Mouse (Mus musculus): ENCODE measurements around the gene Hmbs. TPM values are rescaled to one million over a fixed set of nuclear protein-coding genes. Genes with fewer than 3 reads are reported as not detected.
"Not testable (repeated sequence)": the region's sequence is repeated elsewhere in the genome, so short reads cannot be mapped to it uniquely, and the experiment has no call there.

Gene Hmbs
- polyA plus RNA-seq, 1 experiment, result 80.3 TPM

DNA sequence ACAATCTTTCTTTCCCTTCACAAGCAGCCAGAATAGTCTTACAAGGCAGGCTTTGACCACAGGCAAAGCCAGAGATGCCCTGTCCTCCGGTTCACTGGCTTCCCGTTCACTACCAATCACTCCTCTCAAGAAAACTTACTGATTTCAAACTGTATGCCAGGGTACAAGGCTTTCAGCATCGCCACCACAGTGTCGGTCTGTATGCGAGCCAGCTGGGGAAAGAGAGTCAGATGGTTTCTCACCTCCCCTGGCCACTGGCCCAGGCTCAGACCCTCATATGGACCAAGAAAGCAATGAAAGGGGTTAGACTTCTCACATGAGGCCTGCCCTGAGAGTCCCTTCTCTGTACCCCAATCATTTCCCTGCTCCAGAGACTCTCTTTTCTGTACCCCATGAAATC lies 2.5 kb downstream of the Hmbs start:
- H3K9me3 ChIP-seq (replicated peaks; ENCODE audit: control insufficient read depth, insufficient read depth, low read length, poor library complexity, severe bottlenecking), result no peaks in the 10 kb centered on the region
- peaks cover 7% of the 10 kb centered on the region for H3K36me3 ChIP-seq (ENCODE audit: control insufficient read depth, insufficient read depth, low read length, poor library complexity, severe bottlenecking)
- no peaks in the 10 kb centered on the region for H3K27me3 ChIP-seq (ENCODE audit: control insufficient read depth, insufficient read depth, low read length, poor library complexity, severe bottlenecking)
- no peak overlapping the region for H3K9ac ChIP-seq (ENCODE audit: low read depth, poor library complexity, severe bottlenecking)
- H3K4me1 ChIP-seq (ENCODE audit: control insufficient read depth, insufficient read depth, low read length), result peaks cover 5% of the 10 kb centered on the region
- TF ChIP-seq POLR2A (IDR thresholded peaks at IDR 0.05; ENCODE audit: insufficient read depth, low read length) (no peak), CTCF (IDR thresholded peaks at IDR 0.05; ENCODE audit: low read depth, low read length) (no peak), EP300 (IDR thresholded peaks at IDR 0.05; ENCODE audit: insufficient read depth, low read depth, low read length) (no peak)
- no peak overlapping the region for H3K27ac ChIP-seq (ENCODE audit: insufficient read depth, low read length)
- no peak overlapping the region for H3K4me3 ChIP-seq (ENCODE audit: low read depth, low read length)

DNA sequence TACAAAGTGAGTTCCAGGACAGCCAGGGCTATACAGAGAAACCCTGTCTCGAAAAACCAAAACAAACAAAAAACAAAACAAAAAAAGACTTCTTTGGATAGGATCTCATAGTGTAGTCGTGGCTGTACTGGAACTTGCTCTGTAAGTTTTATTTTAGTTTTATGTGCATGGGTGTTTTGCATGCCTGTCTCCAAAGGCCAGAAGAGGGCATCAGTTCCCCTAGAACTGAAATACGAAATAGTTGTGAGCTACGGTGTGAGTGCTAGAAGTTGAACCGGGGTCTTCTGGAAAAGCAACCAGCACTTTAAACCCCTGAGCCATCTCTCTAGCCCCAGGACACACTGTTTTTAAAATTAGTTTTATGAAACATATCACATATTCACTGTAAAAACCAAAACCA lies 5.5 kb downstream of the Hmbs start:
- Histone ChIP-seq H3K27me3 (ENCODE audit: control insufficient read depth, insufficient read depth, low read length, poor library complexity, severe bottlenecking) (no peaks in the 10 kb centered on the region), H3K9ac (ENCODE audit: low read depth, poor library complexity, severe bottlenecking) (no peak overlapping the region), H3K4me1 (ENCODE audit: control insufficient read depth, insufficient read depth, low read length) (peaks cover 3% of the 10 kb centered on the region), H3K27ac (ENCODE audit: insufficient read depth, low read length) (no peak overlapping the region), H3K4me3 (ENCODE audit: low read depth, low read length) (no peak overlapping the region), H3K36me3 (ENCODE audit: control insufficient read depth, insufficient read depth, low read length, poor library complexity, severe bottlenecking) (peaks cover 18% of the 10 kb centered on the region), H3K9me3 (replicated peaks; ENCODE audit: control insufficient read depth, insufficient read depth, low read length, poor library complexity, severe bottlenecking) (no peaks in the 10 kb centered on the region)
- TF ChIP-seq EP300 (IDR thresholded peaks at IDR 0.05; ENCODE audit: insufficient read depth, low read depth, low read length), result no peak
- TF ChIP-seq CTCF (IDR thresholded peaks at IDR 0.05; ENCODE audit: low read depth, low read length), result no peak

DNA sequence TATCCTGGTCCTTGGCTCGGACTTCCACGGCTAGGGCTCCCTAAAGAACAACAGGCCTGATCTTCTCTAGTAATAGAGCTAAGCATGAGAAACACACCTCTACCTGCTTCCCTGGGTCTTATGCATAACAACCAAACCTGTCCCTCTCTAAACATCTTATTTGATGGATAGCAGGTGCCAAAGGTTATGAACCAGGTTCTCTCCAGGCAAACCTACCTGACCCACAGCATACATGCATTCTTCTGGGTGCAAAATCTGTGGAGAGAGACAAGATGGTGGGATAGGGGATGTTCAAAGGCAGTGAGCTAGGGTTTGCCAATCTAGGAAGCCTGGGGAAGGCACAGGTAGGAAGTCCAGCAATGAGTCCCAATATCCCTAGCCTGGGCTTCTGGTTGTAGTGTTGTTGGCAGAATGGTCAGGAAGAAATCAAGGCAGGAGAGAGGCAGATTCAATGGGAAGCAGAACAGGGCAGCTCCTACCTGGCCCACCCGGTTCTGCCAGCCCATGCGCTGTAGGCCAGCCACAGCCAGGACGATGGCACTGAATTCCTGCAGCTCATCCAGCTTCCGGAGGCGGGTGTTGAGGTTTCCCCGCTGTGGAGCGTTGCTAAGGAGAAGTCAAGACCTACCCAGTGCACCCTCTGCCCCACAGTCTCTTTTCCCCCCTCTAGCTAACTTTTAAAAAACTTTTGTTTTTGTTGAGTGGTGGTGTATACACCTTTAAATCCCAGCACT lies 6.4 kb downstream of the Hmbs start:
- Histone ChIP-seq H3K27ac (ENCODE audit: insufficient read depth, low read length) (0 out of 2 replicates have a peak overlapping the region, but pooled peaks have one; percentile 12), H3K9ac (ENCODE audit: low read depth, poor library complexity, severe bottlenecking) (peak overlapping the region; percentile 98)
- no peak for TF ChIP-seq EP300 (IDR thresholded peaks at IDR 0.05; ENCODE audit: insufficient read depth, low read depth, low read length)
- no peak for TF ChIP-seq POLR2A (IDR thresholded peaks at IDR 0.05; ENCODE audit: insufficient read depth, low read length)
- TF ChIP-seq CTCF (IDR thresholded peaks at IDR 0.05; ENCODE audit: low read depth, low read length), result no peak

DNA sequence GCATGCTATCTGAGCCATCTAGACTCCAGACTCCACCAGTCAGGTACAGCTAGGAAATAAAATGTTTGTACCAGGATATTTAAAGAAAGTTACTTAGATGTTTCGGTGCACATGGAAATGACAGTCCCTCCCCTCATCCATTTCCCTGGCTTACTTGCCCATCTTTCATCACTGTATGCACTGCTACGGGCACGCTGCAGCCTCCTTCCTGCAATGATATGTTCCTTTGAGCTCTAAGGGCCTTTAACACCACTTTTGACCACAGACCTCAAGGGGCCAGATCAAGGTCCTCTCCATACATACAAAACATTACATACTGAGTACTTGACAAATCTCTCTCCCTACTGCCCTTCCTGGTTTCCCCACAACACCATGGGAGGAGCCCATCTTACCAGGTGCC lies 7.1 kb downstream of the Hmbs start:
- Histone ChIP-seq H3K27ac (ENCODE audit: insufficient read depth, low read length) (0 out of 2 replicates have a peak overlapping the region, but pooled peaks have one; percentile 12), H3K4me3 (ENCODE audit: low read depth, low read length) (peak overlapping the region; percentile 55), H3K4me1 (ENCODE audit: control insufficient read depth, insufficient read depth, low read length) (peaks cover 5% of the 10 kb centered on the region), H3K27me3 (ENCODE audit: control insufficient read depth, insufficient read depth, low read length, poor library complexity, severe bottlenecking) (no peaks in the 10 kb centered on the region), H3K9me3 (replicated peaks; ENCODE audit: control insufficient read depth, insufficient read depth, low read length, poor library complexity, severe bottlenecking) (no peaks in the 10 kb centered on the region), H3K9ac (ENCODE audit: low read depth, poor library complexity, severe bottlenecking) (peak overlapping the region; percentile 98), H3K36me3 (ENCODE audit: control insufficient read depth, insufficient read depth, low read length, poor library complexity, severe bottlenecking) (peaks cover 20% of the 10 kb centered on the region)
- no peak for TF ChIP-seq POLR2A (IDR thresholded peaks at IDR 0.05; ENCODE audit: insufficient read depth, low read length)
- no peak for TF ChIP-seq CTCF (IDR thresholded peaks at IDR 0.05; ENCODE audit: low read depth, low read length)
- TF ChIP-seq EP300 (IDR thresholded peaks at IDR 0.05; ENCODE audit: insufficient read depth, low read depth, low read length), result no peak

More for the DNA sequence above, 6.4 kb downstream of the Hmbs start:
- H3K4me3 ChIP-seq (ENCODE audit: low read depth, low read length), result peak overlapping the region; percentile 55
- peaks cover 18% of the 10 kb centered on the region for H3K36me3 ChIP-seq (ENCODE audit: control insufficient read depth, insufficient read depth, low read length, poor library complexity, severe bottlenecking)
- H3K9me3 ChIP-seq (replicated peaks; ENCODE audit: control insufficient read depth, insufficient read depth, low read length, poor library complexity, severe bottlenecking), result no peaks in the 10 kb centered on the region
- peaks cover 5% of the 10 kb centered on the region for H3K4me1 ChIP-seq (ENCODE audit: control insufficient read depth, insufficient read depth, low read length)
- H3K27me3 ChIP-seq (ENCODE audit: control insufficient read depth, insufficient read depth, low read length, poor library complexity, severe bottlenecking), result no peaks in the 10 kb centered on the region

DNA sequence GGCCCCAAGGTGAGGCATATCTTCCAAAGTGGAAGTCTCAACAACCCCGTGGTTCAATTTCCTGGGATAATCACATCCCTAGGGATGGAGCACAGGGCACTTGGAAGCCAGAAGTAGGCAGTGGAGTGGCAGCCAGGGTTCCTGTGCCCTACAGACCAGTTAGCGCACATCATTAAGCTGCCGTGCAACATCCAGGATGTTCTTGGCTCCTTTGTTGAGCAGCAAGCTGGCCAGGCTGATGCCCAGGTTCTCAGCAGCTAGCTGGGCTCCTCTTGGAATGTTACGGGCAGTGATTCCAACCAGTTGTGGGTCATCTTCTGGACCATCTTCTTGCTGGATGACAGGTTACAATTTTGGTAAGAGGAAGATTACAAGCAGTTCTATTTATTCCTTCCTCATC lies 7.5 kb downstream of the Hmbs start:
- H3K36me3 ChIP-seq (ENCODE audit: control insufficient read depth, insufficient read depth, low read length, poor library complexity, severe bottlenecking), result peaks cover 21% of the 10 kb centered on the region
- H3K4me3 ChIP-seq (ENCODE audit: low read depth, low read length), result peak overlapping the region; percentile 55
- peak overlapping the region; percentile 98 for H3K9ac ChIP-seq (ENCODE audit: low read depth, poor library complexity, severe bottlenecking)
- H3K27ac ChIP-seq (ENCODE audit: insufficient read depth, low read length), result 0 out of 2 replicates have a peak overlapping the region, but pooled peaks have one; percentile 12
- not testable (repeated sequence) for H3K27me3 ChIP-seq (ENCODE audit: control insufficient read depth, insufficient read depth, low read length, poor library complexity, severe bottlenecking); H3K9me3 ChIP-seq (replicated peaks; ENCODE audit: control insufficient read depth, insufficient read depth, low read length, poor library complexity, severe bottlenecking); H3K4me1 ChIP-seq (ENCODE audit: control insufficient read depth, insufficient read depth, low read length)

DNA sequence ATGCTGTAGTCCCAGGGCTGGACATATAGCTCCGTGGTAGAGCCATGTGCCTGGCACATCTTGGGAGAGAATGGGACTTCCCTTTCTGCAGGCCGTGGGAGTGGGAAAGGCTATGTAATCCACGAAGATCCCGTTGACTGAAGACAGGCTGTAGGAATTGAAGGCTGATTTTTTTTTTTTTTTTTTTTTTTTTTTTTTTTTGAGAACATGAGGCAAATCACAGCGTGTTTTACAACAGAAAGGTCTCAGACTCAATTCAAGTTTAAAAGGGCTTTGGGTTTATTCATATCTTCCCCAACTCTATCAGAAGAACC lies 8.0 kb downstream of the Hmbs start:
- H3K27ac ChIP-seq (ENCODE audit: insufficient read depth, low read length), result peak overlapping the region; percentile 54
- peak overlapping the region; percentile 98 for H3K9ac ChIP-seq (ENCODE audit: low read depth, poor library complexity, severe bottlenecking)
- peaks cover 21% of the 10 kb centered on the region for H3K36me3 ChIP-seq (ENCODE audit: control insufficient read depth, insufficient read depth, low read length, poor library complexity, severe bottlenecking)

More for the DNA sequence above, 8.0 kb downstream of the Hmbs start:
- Histone ChIP-seq H3K4me1 (ENCODE audit: control insufficient read depth, insufficient read depth, low read length) (peaks cover 5% of the 10 kb centered on the region), H3K27me3 (ENCODE audit: control insufficient read depth, insufficient read depth, low read length, poor library complexity, severe bottlenecking) (no peaks in the 10 kb centered on the region), H3K9me3 (replicated peaks; ENCODE audit: control insufficient read depth, insufficient read depth, low read length, poor library complexity, severe bottlenecking) (no peaks in the 10 kb centered on the region), H3K4me3 (ENCODE audit: low read depth, low read length) (peak overlapping the region; percentile 97)
- no peak for TF ChIP-seq EP300 (IDR thresholded peaks at IDR 0.05; ENCODE audit: insufficient read depth, low read depth, low read length)
- TF ChIP-seq CTCF (IDR thresholded peaks at IDR 0.05; ENCODE audit: low read depth, low read length), result no peak
- no peak for TF ChIP-seq POLR2A (IDR thresholded peaks at IDR 0.05; ENCODE audit: insufficient read depth, low read length)

Data from ES-Bruce4 (cell line).